Mouse (Mus musculus): Measurements from ENCODE around the gene Zfp263.

Zfp263 gene

DNA sequence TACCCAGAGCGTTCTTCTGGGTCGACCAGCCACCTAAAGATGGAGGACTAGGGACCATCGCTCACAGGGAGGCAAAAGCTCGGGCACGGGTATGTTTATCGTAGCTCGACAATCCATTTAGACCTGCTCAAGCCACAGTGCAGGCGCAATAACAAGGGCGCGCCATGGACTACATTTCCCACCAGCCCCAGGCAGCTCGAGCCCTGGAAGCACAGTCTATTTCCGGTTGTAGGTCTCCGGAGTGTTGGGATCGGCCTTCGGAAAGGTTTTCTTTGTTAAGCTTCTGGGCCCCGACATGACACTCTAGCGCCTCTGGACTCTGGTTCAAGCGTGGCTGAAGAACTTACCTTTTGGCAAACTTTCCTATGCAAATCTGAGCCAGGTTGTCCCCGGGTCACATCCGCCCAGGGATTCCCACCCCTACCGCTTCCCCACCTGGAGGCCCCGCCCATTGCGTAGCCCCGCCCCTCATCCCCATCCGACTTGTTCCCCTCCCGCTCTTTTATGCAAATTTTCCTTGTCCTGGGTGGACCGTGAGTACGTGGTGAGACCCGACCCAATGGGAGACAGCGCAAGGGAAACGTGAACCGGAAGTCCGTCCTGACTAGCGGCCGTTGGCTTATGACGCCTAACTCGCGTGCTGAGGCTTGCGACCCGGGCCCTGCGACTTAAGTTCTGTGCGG, at the start of gene Zfp263:
Zfp263 (plus strand) TSS at position 591 of the 683 bp plus-strand sequence.
- peak; percentile 91 for DNase-seq (ENCODE audit: low read depth, low spot score)

- DNase-seq (ENCODE audit: low read depth, low spot score): no peak
Observed at GRCm38 (mm10) chr16:3699281-3699680, 44.6 kb upstream of the Zfp263 start.

- no peak for DNase-seq (ENCODE audit: low read depth, low spot score)
Observed at GRCm38 (mm10) chr16:3700893-3701292, 43.0 kb upstream of the Zfp263 start.

GRCm38 (mm10) chr16:3706680-3707079, 37.2 kb upstream of the Zfp263 start:
- no peak for DNase-seq (ENCODE audit: low read depth, low spot score)

GRCm38 (mm10) chr16:3714731-3715130, 29.2 kb upstream of the Zfp263 start:
- DNase-seq (ENCODE audit: low read depth, low spot score): no peak

DNA sequence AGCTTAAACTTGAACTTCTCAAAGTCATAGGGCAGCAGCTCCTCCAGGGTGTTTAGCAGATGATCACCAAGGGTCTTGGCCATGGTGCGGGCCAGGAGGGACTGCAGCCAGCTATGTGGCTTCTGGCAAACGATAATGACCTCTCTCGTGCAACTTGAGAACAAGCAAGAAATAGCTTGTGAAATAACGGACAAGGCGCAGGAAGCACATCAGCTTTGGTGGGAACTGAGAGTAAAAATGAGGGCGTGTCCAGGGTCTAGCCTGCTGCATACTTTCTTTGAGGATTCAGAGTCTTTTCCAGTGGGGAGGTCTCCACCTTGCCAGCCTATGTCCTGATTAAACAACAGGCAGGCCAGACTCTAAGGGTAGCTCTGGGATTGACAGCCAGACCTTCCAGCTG, 25.9 kb upstream of the Zfp263 start, which contains the start of gene Mefv:
Mefv (minus strand) TSS at position 118 of the 400 bp plus-strand sequence.
- no peak for DNase-seq (ENCODE audit: low read depth, low spot score)

GRCm38 (mm10) chr16:3723231-3723630, 20.7 kb upstream of the Zfp263 start:
- no peak for DNase-seq (ENCODE audit: low read depth, low spot score)

- no peak for DNase-seq (ENCODE audit: low read depth, low spot score)
Observed at GRCm38 (mm10) chr16:3727980-3728720, 15.7 kb upstream of the Zfp263 start.

GRCm38 (mm10) chr16:3732612-3733011, 11.3 kb upstream of the Zfp263 start:
- DNase-seq (ENCODE audit: low read depth, low spot score): no peak

DNA sequence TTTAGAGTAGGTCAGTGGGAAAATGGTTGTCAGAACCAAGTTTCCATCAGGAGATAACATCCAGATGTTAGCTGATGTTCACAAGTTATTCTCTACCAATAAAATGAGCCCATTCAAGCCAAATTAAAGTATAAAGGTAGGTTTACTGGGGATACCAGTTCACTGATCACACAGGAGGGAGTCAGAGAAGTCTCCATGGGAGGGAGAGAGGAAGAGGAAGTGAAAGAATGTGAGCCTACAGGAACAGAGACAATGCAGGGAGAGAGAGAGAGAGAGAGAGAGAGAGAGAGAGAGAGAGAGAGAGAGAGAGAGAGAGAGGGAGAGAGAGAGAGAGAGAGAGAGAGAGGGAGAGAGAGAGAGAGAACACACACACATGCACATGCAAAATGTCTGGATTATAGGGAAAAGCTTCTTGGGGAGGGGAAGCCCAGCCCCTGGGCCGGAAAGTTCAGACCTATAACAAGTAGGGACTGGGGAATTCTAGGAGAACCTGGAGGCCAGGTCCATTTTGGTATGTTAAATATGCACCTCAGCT, 10.6 kb upstream of the Zfp263 start:
- DNase-seq (ENCODE audit: low read depth, low spot score): no peak

DNA sequence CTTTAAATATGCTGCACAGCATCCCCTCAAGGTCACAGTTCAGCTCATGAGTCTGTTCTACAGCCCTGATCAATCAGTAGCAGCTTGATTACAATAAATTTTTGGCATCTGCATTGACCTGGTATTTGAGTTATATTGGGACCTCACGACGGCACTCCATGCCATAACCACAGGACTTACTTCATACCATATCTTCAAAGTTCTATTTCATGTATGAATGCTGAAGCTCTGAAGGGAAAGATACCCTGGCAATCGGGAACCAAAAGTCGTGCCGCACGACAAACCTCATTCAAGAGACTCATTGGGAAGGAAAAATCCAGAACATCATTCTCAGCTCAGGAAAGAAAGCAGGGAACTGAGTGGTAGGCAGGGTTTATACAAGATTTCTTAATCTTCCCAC, 1.4 kb upstream of the Zfp263 start:
- DNase-seq (ENCODE audit: low read depth, low spot score): no peak

DNA sequence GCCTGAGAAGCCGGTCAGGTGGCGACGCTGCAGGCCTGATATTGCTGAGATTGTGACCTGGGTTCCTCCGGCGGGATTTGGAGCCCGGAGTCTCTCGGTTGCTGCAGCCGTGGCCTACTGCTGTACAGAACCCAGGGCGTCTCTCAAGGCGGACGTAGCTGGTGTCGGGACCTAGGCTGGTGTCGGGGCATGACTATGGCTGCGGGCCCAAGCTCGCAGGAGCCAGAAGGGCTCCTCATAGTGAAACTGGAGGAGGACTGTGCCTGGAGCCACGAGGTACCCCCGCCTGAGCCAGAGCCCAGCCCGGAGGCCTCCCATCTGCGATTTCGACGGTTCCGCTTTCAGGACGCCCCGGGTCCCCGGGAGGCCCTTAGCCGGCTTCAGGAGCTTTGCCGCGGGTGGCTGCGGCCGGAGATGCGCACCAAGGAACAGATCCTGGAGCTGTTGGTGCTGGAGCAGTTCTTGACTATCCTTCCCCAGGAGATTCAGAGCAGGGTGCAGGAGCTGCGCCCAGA, 350 bp downstream of the Zfp263 start:
- no peak for DNase-seq (ENCODE audit: low read depth, low spot score)

- DNase-seq (ENCODE audit: low read depth, low spot score): no peak
Observed at GRCm38 (mm10) chr16:3745656-3746055, 1.8 kb downstream of the Zfp263 start.

GRCm38 (mm10) chr16:3748976-3749375, 5.1 kb downstream of the Zfp263 start:
- DNase-seq (ENCODE audit: low read depth, low spot score): no peak

GRCm38 (mm10) chr16:3771603-3772002, 27.7 kb downstream of the Zfp263 start:
- no peak for DNase-seq (ENCODE audit: low read depth, low spot score)

DNA sequence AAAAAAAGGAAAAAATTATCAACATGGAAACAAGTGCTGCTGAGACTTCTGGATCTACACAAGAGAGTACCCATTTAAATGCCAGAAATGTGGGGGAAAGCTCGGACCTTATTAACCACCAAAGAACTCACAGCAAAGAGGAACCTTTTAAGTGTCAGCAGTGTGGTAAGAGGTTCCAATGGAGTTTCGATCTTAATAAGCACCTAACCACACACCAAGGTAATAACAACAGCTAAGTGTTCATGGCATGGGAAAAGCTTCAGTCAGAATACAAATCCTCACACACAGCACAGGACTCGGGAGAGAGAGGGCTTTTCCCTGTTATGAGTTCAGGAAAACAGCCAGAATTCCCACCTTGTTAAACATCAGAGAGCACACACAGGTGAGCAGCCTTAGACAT, 32.5 kb downstream of the Zfp263 start:
- no peak for DNase-seq (ENCODE audit: low read depth, low spot score)

- DNase-seq (ENCODE audit: low read depth, low spot score): peak; percentile 18
Observed at GRCm38 (mm10) chr16:3777986-3778385, 34.1 kb downstream of the Zfp263 start.

DNA sequence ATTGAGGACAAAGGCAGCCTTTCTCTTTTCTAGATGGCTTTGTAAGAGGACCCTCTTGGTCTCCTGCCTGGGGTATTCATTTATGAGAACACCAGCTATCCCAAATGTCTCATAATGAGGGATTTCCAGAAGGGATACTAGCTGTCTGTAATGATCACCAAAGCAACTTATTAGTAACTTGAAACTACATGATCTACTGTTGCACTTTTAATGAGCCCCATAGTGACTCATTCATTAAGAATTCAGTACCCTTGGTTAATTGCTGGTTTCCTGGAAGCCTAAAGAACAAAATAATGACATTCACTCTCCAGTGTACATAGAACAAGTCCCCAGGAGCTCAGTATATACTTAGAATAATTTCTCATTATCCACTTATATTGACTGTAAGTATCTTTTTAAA, 37.3 kb downstream of the Zfp263 start:
- DNase-seq (ENCODE audit: low read depth, low spot score): no peak

DNA sequence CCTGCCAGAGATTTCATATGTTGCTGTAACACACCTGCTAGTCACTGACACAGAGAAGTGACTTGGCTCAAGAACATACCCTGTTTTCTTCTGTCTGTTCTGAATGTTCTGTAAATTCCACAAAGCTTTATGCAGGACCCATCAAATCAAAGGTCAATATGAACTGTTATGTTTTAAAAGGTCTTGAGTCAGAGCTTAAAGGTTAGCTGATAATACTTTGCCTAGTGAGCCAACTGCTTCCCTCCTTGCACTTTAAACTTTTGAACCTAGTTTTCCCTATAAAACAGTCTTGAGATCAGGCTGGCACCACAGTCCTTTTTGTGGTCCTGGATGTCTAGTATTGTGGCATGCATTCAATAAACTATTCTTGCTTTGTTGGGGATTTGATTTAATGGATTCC, 44.5 kb downstream of the Zfp263 start:
- DNase-seq (ENCODE audit: low read depth, low spot score): no peak
